Mouse (Mus musculus): ENCODE data around the gene Glrb.

Glrb gene

DNA sequence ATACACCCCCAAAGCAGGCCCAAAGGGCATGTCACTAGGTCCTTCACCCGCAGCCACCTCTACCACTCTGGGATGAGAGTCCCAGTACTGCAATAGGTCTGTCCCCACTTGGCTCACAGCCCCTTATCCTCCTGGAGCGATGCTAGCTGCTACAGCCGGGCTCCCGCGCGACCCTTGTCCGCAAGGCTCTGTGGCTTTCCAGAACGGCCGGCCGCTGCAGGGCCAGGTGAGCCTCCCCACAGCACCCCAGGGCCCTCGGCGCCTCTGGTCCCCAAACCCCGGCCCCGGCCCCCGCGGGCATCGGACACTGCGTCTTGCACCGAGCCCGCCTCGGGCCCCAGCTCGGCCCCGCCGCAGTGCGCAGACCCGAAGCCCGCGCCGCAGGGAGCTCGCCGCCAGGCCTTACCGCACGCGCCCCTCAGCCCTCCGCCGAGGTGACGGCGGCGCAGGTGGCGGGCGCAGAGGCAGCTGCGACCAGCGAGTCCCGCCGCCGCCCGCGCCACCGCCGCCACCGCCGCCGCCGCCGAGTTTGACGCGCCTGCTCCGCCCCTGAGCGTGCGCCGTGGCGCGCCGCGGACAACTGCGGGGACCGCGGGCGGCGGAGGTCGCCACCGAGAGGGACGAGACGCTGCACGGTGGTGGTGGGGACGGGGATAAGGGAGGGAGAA lies at the start of gene Glrb:
Gene Glrb, minus strand, starts transcription at position 550 of the 668 bp plus-strand sequence.
- no peak for DNase-seq

DNA sequence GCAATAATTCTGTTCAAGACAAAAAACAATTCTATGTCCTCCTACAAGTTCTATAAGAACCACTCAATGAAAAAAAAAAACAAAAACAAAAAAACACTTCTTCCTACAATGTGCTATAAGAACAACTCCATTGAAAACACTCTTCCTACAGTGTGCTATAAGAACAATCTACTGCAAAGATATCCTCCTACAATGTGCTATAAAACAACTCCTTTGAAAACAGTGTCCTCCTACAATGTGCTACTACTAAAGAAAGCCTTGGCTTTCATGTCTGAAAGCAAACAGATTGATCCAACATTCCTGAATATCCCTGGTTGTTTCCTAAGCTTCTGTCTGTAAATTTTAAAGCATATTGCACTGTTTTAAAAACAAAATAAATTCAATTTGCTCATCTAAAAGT lies 46.5 kb upstream of the Glrb start:
- no peak for DNase-seq

DNA sequence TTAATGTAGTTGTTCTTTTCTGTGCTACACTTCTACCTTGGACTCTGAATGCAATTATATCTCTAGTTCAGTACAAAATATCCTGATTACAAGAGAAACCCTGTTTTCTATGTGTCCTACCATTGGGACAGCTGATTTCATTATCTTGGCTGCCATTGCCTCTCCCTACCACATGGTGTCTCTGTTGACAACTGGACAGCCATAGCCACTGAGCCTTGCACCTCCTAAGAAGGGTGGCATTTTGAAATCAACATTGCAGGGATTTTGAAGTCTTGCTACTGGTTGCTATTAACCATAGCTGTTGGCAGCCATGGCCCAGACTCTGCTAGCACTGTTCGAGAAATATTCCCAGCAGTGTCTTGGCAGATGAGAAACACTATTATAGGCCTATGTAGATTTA lies 45.1 kb upstream of the Glrb start:
- DNase-seq, result peak; percentile 25

DNA sequence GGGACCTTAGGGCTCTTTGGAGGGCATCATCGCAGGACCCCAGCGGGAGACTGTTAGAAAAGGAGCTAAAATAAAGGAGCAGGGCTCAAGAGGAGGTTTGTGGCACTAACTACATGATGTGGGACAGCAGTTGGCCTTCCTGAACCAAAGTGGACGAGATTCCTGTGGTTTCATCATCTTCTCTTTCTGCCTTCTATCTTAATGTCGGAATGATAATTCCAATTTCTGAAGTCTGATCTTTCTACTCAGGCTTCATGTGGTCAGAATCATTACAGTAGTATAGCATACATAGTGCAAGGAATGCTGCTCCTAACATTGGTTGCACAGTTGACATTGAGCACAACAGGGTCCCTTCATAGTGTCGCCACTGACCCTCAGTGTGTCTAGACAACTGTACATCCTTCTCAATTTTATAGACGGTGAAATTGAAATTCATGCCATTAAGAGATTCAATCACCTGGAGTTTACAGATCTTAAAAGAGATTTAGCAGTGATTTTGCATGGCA lies 372 bp upstream of the Glrb start:
- DNase-seq, result no peak

DNA sequence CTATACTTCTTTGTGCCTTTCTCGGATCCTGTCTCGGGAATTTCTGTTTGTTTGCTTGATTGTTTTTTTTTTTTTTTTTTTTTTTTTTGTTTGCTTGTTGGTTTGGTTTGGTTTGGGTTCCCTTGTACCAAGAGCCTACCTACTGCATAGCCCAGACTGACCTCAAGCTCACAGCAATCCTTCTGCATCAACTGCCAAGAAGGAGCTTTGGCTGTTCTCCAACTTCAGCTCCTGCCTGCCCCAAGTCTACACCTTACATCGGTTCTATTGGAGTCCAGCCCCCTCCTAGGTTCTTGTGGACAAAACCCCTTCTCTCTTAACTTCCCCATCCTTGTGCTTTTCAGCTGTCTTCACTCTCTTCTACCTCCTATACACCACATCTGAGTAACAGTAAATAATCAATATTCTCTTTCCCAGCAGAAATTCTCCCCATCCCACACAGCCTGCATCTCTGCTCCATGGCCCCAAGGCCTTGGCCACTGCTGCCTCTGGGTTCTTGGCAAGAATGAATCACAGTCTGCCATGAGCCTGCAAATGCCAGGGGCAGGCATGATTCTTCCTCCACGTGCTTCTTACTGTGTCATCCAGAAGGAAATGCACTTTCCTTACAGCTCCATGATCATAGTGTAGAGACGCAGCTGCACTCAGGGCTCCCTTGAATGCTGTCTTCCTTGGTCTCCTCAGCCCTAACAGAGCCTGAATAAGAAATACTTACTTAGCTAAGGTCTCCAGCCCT lies 18.5 kb downstream of the Glrb start:
- DNase-seq, result no peak

DNA sequence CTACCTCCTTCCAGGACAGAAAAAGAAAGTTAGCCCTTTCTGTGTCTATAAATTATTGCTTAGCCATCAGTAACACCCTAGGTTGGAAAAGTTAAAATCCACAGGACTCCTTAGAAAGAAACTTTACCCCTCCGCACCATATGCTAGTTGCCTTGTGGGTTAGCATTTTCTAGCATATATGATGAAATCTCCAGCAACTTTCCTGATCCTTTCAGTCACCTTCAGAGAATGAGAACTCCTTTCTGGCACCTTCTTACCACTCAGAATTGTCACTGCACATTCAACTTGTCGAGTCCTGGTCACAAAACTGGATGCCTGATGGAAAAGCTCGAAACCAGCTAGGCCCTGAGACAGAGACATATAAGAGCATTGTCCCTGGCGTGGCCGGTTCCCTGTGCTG lies 19.1 kb downstream of the Glrb start:
- no peak for DNase-seq

DNA sequence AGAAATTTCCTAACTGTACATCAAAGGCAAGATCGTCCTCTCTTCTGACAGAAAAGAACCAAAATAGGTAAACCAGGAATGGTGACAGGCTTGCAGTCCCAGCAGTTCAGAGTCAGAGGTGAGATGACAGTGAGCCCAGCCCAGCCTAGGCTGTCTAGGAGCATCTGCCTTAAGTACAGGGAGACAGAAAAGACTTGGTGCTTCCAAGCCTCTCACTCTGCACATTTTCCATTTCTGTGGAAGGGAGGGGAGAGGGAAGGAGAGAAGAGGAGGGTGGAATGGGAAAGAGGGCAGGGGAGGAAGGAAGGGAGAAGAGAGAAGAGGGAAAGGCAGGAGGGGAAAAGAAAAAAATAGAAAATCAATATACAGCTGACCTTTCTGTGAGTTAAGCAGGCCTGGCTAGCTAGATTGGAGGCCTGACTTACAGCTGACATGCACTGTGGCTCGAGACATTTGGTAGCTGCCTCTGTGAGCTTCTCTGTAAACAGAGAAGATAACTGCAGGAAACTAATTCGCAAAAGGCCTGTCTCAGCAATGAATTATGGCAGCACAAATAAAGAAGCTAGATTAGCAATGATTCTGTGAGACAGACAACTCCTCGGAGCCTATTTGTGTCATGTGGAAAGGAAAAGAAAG lies 20.3 kb downstream of the Glrb start:
- DNase-seq, result no peak

DNA sequence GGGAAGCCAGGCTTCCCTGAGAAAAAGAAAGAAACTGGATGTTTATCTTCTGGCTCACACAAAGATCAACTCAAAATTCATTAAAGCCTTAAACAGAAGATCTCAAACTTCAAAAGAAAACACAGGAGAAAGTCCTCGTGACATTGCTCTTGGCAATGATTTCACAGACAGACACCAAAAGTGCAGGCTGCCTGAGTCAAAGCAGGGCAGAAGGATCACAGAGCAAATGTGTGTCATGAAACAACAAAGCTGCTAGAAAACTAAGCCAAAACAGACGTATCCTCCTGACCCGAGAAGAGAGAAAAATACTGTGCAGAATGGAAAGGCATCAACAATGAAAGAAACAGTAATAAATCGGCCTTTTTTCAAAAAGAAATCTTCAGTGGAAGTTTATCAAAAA lies 22.4 kb downstream of the Glrb start:
- peak; percentile 21 for DNase-seq

DNA sequence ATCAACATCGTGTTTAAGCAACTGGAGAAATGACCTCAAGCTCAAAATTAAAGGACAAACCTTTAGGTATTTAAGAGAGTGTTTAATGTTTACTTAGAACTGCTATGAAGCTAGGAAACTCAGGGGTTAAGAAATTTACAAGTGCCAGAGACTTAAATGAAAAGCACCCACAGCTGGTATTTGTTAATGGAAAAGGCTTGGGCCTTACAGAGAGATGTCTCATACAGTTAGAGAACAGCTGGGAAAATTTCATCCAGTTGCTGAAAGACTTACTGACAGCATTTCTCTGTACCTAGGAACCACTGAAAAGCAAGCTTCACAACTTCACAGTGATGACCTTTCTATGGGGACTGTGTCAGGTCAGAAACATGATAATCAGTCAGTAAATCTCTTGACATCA lies 28.3 kb downstream of the Glrb start:
- DNase-seq, result no peak

DNA sequence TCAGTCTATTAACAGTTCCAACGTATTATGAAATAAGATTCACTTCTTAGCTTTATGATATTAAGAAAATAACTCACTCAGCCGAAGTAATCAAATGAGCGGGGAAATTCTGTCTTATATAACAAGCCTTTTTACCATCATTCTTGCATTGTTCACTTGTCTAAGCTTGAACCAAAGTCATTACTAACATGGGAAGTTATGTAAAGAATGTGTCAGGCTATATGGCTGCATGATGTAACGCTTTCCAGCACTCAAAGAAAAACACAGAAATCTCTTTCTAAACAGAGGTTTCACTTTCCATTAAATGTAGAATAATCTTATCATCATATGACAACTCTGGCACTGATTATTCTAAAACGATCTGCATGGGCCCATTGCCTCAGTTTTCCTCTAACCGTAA lies 29.9 kb downstream of the Glrb start:
- DNase-seq, result no peak

DNA sequence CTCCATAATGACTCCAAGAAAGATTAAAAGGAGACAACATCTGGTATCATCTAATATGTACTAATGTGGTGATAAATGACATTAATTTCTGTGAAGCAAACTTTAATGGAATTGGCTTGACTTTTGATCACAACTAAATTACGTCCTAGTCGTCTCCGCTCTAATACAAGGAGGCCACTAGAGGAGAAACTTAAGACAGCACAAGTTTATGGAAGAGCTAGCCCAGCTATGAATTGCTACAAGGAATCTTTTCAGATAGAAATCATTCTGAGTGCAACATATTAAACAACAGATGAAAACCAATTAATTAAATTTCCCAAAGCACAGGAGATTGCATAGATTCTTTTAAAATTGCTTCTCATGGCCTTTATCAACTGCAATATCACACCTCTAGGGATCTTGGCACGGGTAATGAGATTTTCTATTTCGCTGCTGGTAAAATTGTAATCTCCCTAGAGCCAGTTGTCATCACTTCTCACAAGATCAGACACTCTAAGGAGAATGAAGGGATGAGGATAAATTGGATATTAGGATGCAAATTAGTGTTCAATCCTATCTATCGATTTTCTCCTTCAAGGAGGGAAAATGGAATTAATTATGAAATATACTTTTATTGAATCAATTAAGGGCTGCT lies 32.7 kb downstream of the Glrb start:
- no peak for DNase-seq

DNA sequence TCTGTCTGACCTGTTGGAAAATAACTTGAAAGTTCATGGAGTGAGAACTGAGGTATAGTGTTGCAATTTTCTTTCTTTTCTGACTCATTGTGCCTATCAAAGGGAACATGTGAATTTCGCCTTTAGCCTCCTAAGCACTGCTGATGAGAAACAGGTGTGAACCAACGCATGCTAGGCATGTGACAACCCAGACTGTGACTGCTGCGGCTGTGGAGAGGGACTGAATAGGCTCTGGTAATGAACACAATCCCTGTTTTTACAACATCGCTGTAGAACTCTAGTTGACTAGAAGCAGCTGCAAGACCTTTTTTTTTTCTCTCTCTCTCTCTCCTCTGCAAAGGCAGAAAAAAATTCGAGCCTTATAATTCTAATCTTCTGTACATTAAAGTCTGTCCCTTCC lies 34.9 kb downstream of the Glrb start:
- DNase-seq, result no peak

DNA sequence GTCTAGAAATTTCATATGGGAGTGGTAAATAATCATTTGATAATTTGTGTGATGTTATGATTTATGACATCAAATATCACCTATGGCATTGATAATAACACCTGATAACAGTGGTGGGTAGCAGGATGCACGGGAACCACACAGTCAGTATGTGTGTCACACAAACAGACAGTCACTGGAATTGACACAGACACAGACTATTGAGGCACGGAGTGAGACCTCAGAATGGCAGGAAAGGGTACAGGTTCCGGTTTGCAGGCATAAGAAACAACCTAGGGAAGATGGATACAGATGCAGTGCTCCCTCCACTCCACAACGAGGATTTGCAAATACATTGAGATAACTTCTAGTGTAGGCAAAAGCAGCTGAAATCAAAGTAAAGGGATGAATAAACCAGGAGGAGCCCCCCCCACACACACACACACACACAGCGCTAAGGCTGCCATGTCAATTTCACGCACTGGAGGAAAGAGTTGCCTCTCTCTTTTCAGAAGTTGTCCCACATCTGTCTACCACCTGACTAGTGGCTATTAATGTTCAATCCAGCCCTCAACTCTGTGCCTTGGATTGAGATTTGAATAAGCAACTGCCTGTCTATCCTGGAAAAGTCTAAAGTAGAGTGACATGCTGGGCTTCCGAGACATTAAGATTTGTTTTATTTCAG lies 38.6 kb downstream of the Glrb start:
- DNase-seq, result no peak

DNA sequence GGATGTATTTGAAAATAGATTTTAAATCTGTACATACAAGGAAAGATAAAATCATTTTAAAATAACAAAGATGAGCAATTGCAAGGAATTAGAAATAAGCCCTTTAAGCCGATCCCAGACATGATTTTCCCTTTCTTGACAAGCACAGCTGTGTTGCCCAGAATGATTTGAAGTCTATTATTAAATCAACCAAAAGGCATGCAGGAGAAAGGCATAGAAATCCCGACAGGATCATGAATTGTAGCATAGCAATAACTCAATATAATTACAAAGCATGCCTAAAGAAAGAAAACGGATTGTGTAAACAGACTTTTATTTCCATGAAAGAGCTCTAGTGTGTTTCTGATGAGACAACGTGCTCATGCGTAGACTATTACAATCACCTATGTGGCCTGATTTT lies 39.4 kb downstream of the Glrb start:
- no peak for DNase-seq

DNA sequence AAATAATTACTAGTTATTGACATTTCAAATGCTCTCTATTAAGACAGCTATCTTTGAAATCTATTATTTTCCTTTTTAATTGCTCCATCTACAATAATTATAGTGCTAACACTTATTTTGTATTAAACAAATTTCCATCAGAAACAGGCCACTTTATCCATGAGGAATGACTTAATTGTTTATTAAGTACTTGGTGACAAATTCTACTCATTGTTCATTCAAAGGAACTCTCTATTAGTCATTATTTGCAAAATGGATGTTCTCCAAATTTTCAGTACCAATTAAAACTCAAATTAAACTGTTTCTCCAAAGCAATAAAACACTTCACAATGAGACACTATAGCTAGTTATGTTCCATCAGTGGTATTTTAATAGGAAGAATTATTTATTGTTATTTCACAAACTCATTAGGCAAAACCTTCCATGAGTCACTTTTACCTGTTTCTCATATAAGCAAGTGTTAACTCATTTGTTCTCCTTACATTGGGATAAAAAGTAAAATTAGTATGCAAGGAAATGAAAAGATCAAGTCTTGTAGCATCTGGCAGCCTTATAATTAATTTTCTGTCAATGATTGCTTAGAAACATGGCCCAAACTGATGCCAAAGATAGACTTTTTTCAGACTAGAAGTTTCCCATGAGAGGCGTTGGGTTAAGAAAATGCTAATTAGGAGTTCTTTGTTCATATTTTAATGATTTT lies 41.8 kb downstream of the Glrb start:
- no peak for DNase-seq

DNA sequence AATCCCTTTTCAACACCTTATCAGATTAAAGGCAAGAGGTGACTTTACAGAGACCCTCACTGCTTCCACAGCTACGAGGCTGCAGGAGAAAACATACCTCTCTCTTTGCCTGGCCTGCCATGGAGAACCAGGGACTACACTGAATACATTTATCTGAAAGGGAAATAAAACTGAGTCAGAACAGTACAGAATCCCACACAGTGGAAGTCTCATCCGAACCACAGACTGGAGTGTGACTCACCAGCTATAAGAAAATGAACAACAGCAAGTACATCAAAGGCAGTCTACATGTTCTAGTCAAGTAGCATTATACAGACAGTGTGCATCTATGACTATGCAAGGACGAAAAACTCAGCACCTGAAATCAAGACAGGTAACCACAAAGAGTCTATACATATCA lies 46.1 kb downstream of the Glrb start:
- DNase-seq, result no peak

DNA sequence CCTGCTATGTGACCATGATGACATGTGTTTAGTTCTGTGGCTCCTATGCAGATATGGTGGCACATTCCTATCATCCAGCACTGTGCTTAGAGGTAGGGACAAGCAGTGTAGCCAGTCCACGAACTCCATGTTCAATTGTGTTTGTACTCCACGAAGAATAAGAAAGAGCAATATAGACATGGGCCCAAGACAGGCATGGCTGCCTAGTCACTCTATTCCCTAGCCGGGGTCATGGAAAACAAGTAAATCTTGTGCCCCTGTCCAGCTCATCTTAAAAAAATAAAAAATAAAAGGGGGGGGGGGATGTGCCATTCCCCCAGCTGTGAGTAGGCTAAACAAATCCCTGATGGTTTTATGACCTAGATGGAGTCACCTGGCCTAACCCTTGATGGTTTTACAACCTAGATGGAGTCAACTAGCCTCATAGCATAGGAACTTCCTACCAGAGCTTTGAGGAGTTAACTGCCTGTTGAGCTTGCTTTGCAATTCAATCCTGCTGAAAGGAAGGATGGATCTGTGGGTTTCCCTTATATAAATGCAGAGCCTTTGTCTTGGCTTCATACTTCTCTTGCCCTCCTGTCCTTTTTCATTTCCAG lies 60.5 kb downstream of the Glrb start:
- no peak for DNase-seq

DNA sequence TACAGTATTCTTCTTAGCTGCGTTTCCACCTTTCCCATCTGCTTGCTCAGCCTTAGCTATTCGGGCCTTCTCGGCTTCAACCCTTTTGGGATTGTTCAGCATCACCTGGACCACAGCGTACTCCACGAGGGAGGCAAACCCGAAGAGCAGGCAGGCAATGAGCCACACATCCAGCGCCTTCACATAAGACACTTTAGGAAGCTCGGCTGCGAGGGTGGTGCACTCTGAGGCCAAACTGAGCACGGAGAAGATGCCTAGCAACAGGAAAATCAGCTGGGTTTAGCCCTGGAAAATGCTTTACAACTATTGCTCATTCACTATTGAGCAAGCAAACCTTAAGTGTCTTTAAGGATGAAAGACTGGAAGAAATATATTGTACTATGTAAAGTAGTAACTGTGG lies 62.5 kb downstream of the Glrb start:
- DNase-seq, result no peak

DNA sequence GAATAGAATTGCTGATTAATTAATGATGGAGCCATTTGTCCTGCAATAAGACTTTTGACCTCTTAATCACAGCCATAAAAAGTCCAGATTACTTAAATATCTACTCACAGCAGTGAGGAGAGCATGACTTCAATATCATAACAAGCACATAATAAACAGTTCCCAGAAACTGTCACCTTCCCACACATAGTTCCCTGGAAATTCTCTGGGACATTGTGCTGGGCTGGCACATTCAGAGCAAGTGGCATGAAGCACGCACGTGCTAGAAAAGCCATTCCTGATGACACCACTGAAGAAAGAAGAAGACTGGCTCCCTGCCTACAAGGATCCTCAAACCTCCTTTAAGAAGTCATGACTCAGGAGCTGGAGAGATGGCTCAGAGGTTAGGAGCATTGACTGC lies 67.8 kb downstream of the Glrb start:
- DNase-seq, result no peak

DNA sequence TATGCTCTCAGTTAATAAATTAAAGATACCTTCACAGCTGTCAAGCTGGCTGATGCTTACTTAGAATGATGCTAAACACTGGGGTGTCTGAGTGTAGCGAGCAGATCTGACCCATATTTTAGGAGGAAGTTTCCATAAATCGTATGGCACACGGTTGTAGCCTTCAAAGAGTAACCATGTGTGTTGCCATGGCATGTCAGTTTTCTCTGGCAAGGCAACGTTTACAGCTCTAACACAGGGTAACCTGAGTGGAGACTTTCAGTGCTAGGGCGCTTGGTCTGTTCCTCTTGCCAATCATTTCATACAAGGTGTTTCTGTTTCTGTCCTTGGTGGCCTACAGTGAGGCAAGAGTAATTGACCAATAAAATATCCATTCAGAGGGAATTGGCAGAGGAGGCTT lies 73.6 kb downstream of the Glrb start:
- DNase-seq, result no peak

DNA sequence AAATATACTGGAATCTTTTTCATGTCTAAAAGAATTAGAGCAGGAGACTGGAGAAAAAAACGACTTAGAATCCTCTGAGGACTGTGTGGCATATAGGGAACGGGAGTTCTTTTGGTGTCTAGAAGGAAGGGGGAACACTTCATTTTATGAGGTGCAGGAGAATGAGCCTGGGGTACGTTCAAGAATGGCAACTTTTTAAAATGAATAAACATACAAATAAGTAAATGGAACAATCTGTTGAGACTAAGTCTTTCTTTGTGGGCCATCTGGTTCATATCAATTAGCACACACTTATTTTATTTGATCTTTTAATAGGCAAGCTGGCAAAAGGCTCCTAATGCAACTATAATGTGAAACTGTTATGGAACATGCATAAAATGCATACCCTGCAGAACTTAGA lies 75.9 kb downstream of the Glrb start:
- DNase-seq, result no peak

DNA sequence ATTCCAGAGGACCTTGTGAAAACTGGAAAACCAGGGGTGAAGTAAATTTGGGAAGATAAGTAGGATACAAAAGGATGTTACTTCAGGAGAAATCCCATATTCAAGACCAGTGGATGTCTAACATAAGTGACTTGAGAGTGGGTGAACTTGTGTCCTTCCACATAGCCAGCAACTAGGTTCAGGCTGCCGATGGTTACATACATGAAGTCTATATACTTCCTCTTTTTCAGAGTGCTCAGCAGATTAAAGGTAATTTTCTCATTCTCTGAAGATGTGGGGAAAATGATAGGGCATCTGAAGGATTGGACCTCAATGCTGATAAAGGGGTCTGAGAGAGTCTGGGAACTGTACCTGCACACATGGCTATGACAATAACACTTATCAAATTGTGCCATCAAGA lies 89.5 kb downstream of the Glrb start:
- DNase-seq, result no peak

Measured in lung, postnatal 14 days (tissue).